Mouse (Mus musculus): Measurements from ENCODE around the gene Uroc1.

- TF ChIP-seq POLR2A (IDR thresholded peaks at IDR 0.05; ENCODE audit: control insufficient read depth, low read depth, low read length) (no peak), CTCF (IDR thresholded peaks at IDR 0.05; ENCODE audit: control insufficient read depth, insufficient read depth, insufficient replicate concordance, low read depth, low read length) (no peak)
These were observed 26.6 kb upstream of the Uroc1 start for GRCm38 (mm10) chr6:90306315-90306975.

Data from testis, adult 2 months (tissue).